Mouse (Mus musculus): ENCODE measurements around the gene Idh2. TPM values are rescaled to one million over a fixed set of nuclear protein-coding genes. Genes with fewer than 3 reads are reported as not detected.

Idh2 gene
- total and polyA plus RNA-seq, 3 experiments: 121 to 268 (median 181) TPM

- Histone ChIP-seq H3K36me3 (ENCODE audit: control insufficient read depth in 1 of 2, insufficient read depth in 2 of 2, low read length in 2 of 2) (peaks cover 0 to 17% of the 10 kb centered on the region in 2 experiments; a peak in 2 of 4 replicates), H3K4me1 (ENCODE audit: control insufficient read depth in 1 of 2, insufficient read depth in 2 of 2, low read length in 2 of 2) (peaks cover 5 to 20% of the 10 kb centered on the region in 2 experiments), H3K27ac (ENCODE audit: control insufficient read depth, low read depth, low read length) (no peak overlapping the region), H3K79me2 (ENCODE audit: control insufficient read depth, insufficient read depth, low read length, poor library complexity) (no peaks in the 10 kb centered on the region), H3K9ac (ENCODE audit: control insufficient read depth, low read depth, low read length, poor library complexity, severe bottlenecking) (no peak overlapping the region), H3K4me3 (ENCODE audit: control insufficient read depth in 1 of 2, insufficient read depth in 1 of 2, low read depth in 2 of 2, low read length in 2 of 2) (no peak overlapping the region), H3K9me3 (replicated peaks; ENCODE audit: insufficient read depth, low read length) (no peaks in the 10 kb centered on the region), H3K27me3 (ENCODE audit: control insufficient read depth in 1 of 2, insufficient read depth in 2 of 2, low read length in 2 of 2) (no peaks in the 10 kb centered on the region)
- no peak for DNase-seq (ENCODE audit: low read depth, low spot score)
- no peak for TF ChIP-seq MAFK (IDR thresholded peaks at IDR 0.05; ENCODE audit: borderline replicate concordance, low read depth, low read length)
Measured at GRCm38 (mm10) chr7:80081586-80082554, 33.3 kb downstream of the Idh2 start.

- H3K4me1 ChIP-seq (ENCODE audit: control insufficient read depth in 1 of 2, insufficient read depth in 2 of 2, low read length in 2 of 2): peaks cover 17 to 44% of the 10 kb centered on the region in 2 experiments
- H3K27me3 ChIP-seq (ENCODE audit: control insufficient read depth in 1 of 2, insufficient read depth in 2 of 2, low read length in 2 of 2): no peaks in the 10 kb centered on the region
- DNase-seq (ENCODE audit: low read depth, low spot score): peak; percentile 66
- H3K4me3 ChIP-seq (ENCODE audit: control insufficient read depth in 1 of 2, insufficient read depth in 1 of 2, low read depth in 2 of 2, low read length in 2 of 2): peak overlapping the region in 1 of 2 experiments; percentile 19; a peak in 1 of 4 replicates
- H3K9ac ChIP-seq (ENCODE audit: control insufficient read depth, low read depth, low read length, poor library complexity, severe bottlenecking): peak overlapping the region; percentile 45
- peaks cover 0 to 35% of the 10 kb centered on the region in 2 experiments; a peak in 2 of 4 replicates for H3K36me3 ChIP-seq (ENCODE audit: control insufficient read depth in 1 of 2, insufficient read depth in 2 of 2, low read length in 2 of 2)
- H3K9me3 ChIP-seq (replicated peaks; ENCODE audit: insufficient read depth, low read length): no peaks in the 10 kb centered on the region
- peak overlapping the region; percentile 28 for H3K27ac ChIP-seq (ENCODE audit: control insufficient read depth, low read depth, low read length)
- TF ChIP-seq ELF1 (IDR thresholded peaks at IDR 0.05; ENCODE audit: low read depth, low read length) (no peak), NELFE (IDR thresholded peaks at IDR 0.05; ENCODE audit: low read depth, low read length) (no peak), RCOR1 (IDR thresholded peaks at IDR 0.05; ENCODE audit: low read depth, low read length) (no peak), MEF2A (IDR thresholded peaks at IDR 0.05; ENCODE audit: extremely low read depth, insufficient replicate concordance, low read depth, low read length, poor library complexity, severe bottlenecking) (peak; percentile 93), MAX (IDR thresholded peaks at IDR 0.05; ENCODE audit: low read length) (0 out of 2 replicates have a peak, but pooled peaks have one; percentile 23), MAZ (IDR thresholded peaks at IDR 0.05; ENCODE audit: low read depth, low read length) (no peak), ZC3H11A (IDR thresholded peaks at IDR 0.05; ENCODE audit: low read depth, low read length) (no peak), POLR2AphosphoS5 (IDR thresholded peaks at IDR 0.05; ENCODE audit: borderline replicate concordance, low read depth, low read length) (no peak), EP300 (IDR thresholded peaks at IDR 0.05; ENCODE audit: low read depth in 1 of 2, low read length in 2 of 2) (peak in 1 of 2 experiments; percentile 59; a peak in 3 of 4 replicates), POLR2AphosphoS2 (IDR thresholded peaks at IDR 0.05; ENCODE audit: low read length) (no peak), SIN3A (IDR thresholded peaks at IDR 0.05; ENCODE audit: low read length) (no peak), USF1 (IDR thresholded peaks at IDR 0.05; ENCODE audit: low read depth, low read length) (no peak), RAD21 (IDR thresholded peaks at IDR 0.05; ENCODE audit: low read depth, low read length) (no peak), USF2 (IDR thresholded peaks at IDR 0.05; ENCODE audit: borderline replicate concordance in 1 of 2, insufficient read depth in 1 of 2, low read depth in 1 of 2, low read length in 2 of 2) (no peak), MXI1 (IDR thresholded peaks at IDR 0.05; ENCODE audit: low read depth, low read length) (peak; percentile 65), BHLHE40 (IDR thresholded peaks at IDR 0.05; ENCODE audit: borderline replicate concordance, low read depth, low read length) (no peak), MYB (IDR thresholded peaks at IDR 0.05; ENCODE audit: low read depth, low read length) (no peak), KAT2A (conservative IDR thresholded peaks at IDR 0.05; ENCODE audit: low read depth, low read length) (no peak), ETS1 (IDR thresholded peaks at IDR 0.05; ENCODE audit: low read depth, low read length) (0 out of 2 replicates have a peak, but pooled peaks have one; percentile 31), ZKSCAN1 (IDR thresholded peaks at IDR 0.05; ENCODE audit: low read depth, low read length) (no peak), SMC3 (IDR thresholded peaks at IDR 0.05; ENCODE audit: low read depth, low read length) (no peak), E2F4 (IDR thresholded peaks at IDR 0.05; ENCODE audit: borderline replicate concordance, low read depth, low read length) (no peak)
- H3K79me2 ChIP-seq (ENCODE audit: control insufficient read depth, insufficient read depth, low read length, poor library complexity): no peaks in the 10 kb centered on the region
Measured at GRCm38 (mm10) chr7:80078792-80079301, 36.3 kb downstream of the Idh2 start.
